Mouse (Mus musculus) cerebellum, adult (tissue): ENCODE data around the gene Unc93b1.
"Not testable (repeated sequence)": the region's sequence is repeated elsewhere in the genome, so short reads cannot be mapped to it uniquely, and the experiment has no call there.

Source experiments
- ATAC-seq: cut with Nextera tagmentation; 2 replicates; pipeline ENCODE4 v1.9.2; 2017; ENCODE audit warnings: mild to moderate bottlenecking, moderate library complexity, mixed read lengths; ENCODE audit not compliant: insufficient number of reproducible peaks, low FRiP score, low TSS enrichment

Unc93b1 gene

GRCm38 (mm10) chr19:3942986-3943735, 8.2 kb downstream of the Unc93b1 start:
- no peak for ATAC-seq

GRCm38 (mm10) chr19:3945872-3946564, 11.0 kb downstream of the Unc93b1 start:
- ATAC-seq = no peak

- no peak; the same call in 1 of the 2 replicates for ATAC-seq
Observed at GRCm38 (mm10) chr19:3946715-3947114, 11.7 kb downstream of the Unc93b1 start.

GRCm38 (mm10) chr19:3947813-3948212, 12.8 kb downstream of the Unc93b1 start:
- ATAC-seq = no peak

- no peak for ATAC-seq
Observed at GRCm38 (mm10) chr19:3948546-3948945, 13.6 kb downstream of the Unc93b1 start.

- ATAC-seq = no peak
Observed at GRCm38 (mm10) chr19:3950331-3950730, 15.3 kb downstream of the Unc93b1 start.

- no peak for ATAC-seq
Observed at GRCm38 (mm10) chr19:3951461-3951860, 16.5 kb downstream of the Unc93b1 start.

- ATAC-seq = no peak
Observed at GRCm38 (mm10) chr19:3952099-3952498, 17.1 kb downstream of the Unc93b1 start.

GRCm38 (mm10) chr19:3955033-3955432, 20.0 kb downstream of the Unc93b1 start:
- ATAC-seq = no peak

GRCm38 (mm10) chr19:3955804-3956203, 20.8 kb downstream of the Unc93b1 start:
- no peak for ATAC-seq

- not testable (repeated sequence) for ATAC-seq
Observed at GRCm38 (mm10) chr19:3957296-3958036, 22.5 kb downstream of the Unc93b1 start.

GRCm38 (mm10) chr19:3958470-3958869, 23.5 kb downstream of the Unc93b1 start, which contains the start of gene Aldh3b3:
Gene Aldh3b3, plus strand, starts transcription at chr19:3958645.
- ATAC-seq = no peak

- ATAC-seq = no peak
Observed at GRCm38 (mm10) chr19:3959030-3959429, 24.0 kb downstream of the Unc93b1 start.

GRCm38 (mm10) chr19:3960211-3960610, 25.2 kb downstream of the Unc93b1 start:
- no peak for ATAC-seq

- ATAC-seq = not testable (repeated sequence)
Observed at GRCm38 (mm10) chr19:3961805-3962204, 26.8 kb downstream of the Unc93b1 start.

- no peak for ATAC-seq
Observed at GRCm38 (mm10) chr19:3962469-3962868, 27.5 kb downstream of the Unc93b1 start.

GRCm38 (mm10) chr19:3964030-3964429, 29.0 kb downstream of the Unc93b1 start:
- no peak for ATAC-seq

- ATAC-seq = no peak
Observed at GRCm38 (mm10) chr19:3966330-3967075, 31.5 kb downstream of the Unc93b1 start.

- ATAC-seq = no peak
Observed at GRCm38 (mm10) chr19:3967258-3967657, 32.3 kb downstream of the Unc93b1 start.

GRCm38 (mm10) chr19:3972229-3972628, 37.2 kb downstream of the Unc93b1 start, which contains the start of gene Aldh3b2:
Gene Aldh3b2, plus strand, starts transcription at chr19:3972328.
- no peak for ATAC-seq
